Mouse (Mus musculus): ENCODE results near the gene Foxn3.

- TF ChIP-seq EP300 (IDR thresholded peaks at IDR 0.05; ENCODE audit: insufficient read depth, low read depth, low read length) (no peak), POLR2A (IDR thresholded peaks at IDR 0.05; ENCODE audit: insufficient read depth, low read length) (no peak), CTCF (IDR thresholded peaks at IDR 0.05; ENCODE audit: low read depth, low read length) (no peak)
These were observed 168.3 kb downstream of the Foxn3 start for GRCm38 (mm10) chr12:99395082-99395481.

Measured in ES-Bruce4 (cell line).